Mouse (Mus musculus): ENCODE results near the gene Gm12355.

- TF ChIP-seq CTCF (IDR thresholded peaks at IDR 0.05) (no peak), EP300 (IDR thresholded peaks at IDR 0.05) (no peak)
Observed at GRCm38 (mm10) chr11:98645946-98646345, 20.5 kb upstream of the Gm12355 start.
